ENCODE assay signal across 8 mouse cellular contexts in genomic region chr10:57794491-57795461, GRCm38 (mm10). TPM values are rescaled to one million over a fixed set of nuclear protein-coding genes. Genes with fewer than 3 reads are reported as not detected.
DNase-seq lines count a peak whose midpoint lies in the region; ATAC-seq lines count a peak whose summit lies in the region.

No protein-coding gene starts in this region.

- 2% methylated on average over 44 of the region's 44 CpGs for WGBS in hindbrain, embryonic 16.5 days

- H3K4me3 ChIP-seq in hindbrain, embryonic 16.5 days (ENCODE audit: low read length), result peak overlapping the region; percentile 50

- H3K27ac ChIP-seq in hindbrain, embryonic 16.5 days (ENCODE audit: low read depth, low read length), result peak overlapping the region; percentile 62

- peak; percentile 85 for ATAC-seq in hindbrain, embryonic 16.5 days
- ATAC-seq in megakaryocyte-erythroid progenitor cell, adult 5-6 weeks (replicated peaks; ENCODE audit: low FRiP score, low TSS enrichment, poor library complexity, severe bottlenecking), result peak; percentile 77

- peaks cover 7% of the 10 kb centered on the region for H3K4me1 ChIP-seq in hindbrain, embryonic 16.5 days (ENCODE audit: control insufficient read depth, insufficient read depth, low read depth, low read length)

- H3K4me2 ChIP-seq in hindbrain, embryonic 16.5 days (ENCODE audit: low read length), result peak overlapping the region; percentile 91

- H3K9me3 ChIP-seq in hindbrain, embryonic 16.5 days (ENCODE audit: control insufficient read depth, low read length), result peaks cover 3% of the 10 kb centered on the region; the same call in 1 of the 2 replicates

- DNase-seq in adrenal gland, adult 18-20 months (ENCODE audit: low spot score in 2 of 2), result peak; percentile 61 to 62
- DNase-seq in cerebellum, postnatal 36 days, result peak; percentile 14 to 19
- peak; percentile 36 to 42 for DNase-seq in gastrocnemius, adult 8-10 months (ENCODE audit: low spot score in 2 of 2)
- DNase-seq in left cerebral cortex, postnatal 4 days, result peak; percentile 35
- DNase-seq in right cerebral cortex, postnatal 4 days, result peak; percentile 46
- DNase-seq in yolk sac, embryonic 10.5 days (ENCODE audit: low spot score), result peak; percentile 15

- H3K36me3 ChIP-seq in hindbrain, embryonic 16.5 days (ENCODE audit: control insufficient read depth, insufficient read depth, low read length), result no peaks in the 10 kb centered on the region

- intact Hi-C loops in left cerebral cortex, postnatal 4 days (cut with DNase I), result loop anchor here (5.0 kb wide), 1 partner anchor 47 kb away; no protein-coding TSS in a partner anchor

- H3K9ac ChIP-seq in hindbrain, embryonic 16.5 days (ENCODE audit: low read depth, low read length), result peak overlapping the region; percentile 72

- H3K27me3 ChIP-seq in hindbrain, embryonic 16.5 days (replicated peaks; ENCODE audit: control insufficient read depth, insufficient read depth, low read length), result no peaks in the 10 kb centered on the region

RNA-seq across cellular contexts. Expression of gene Smpdl3a, which starts 0.6 kb away (rescaled TPM):
- 10 to 100 TPM; 38.1 to 58.5 TPM for total RNA-seq in adrenal gland, adult 18-20 months (2021)
- total RNA-seq in gastrocnemius, adult 8-10 months (2022), result 10 to 100 TPM; 82.1 to 88.0 (median 82.5) TPM
- polyA plus RNA-seq in hindbrain, embryonic 16.5 days (2015; fragmentation: Nextera tagmentation; extraction: Ambion mirVana), result 36.7 and 41.4 TPM in 2 replicates
- 10 to 100 TPM; 17.0 to 17.5 TPM for total RNA-seq in left cerebral cortex, postnatal 4 days (2021)
- 28.8 and 37.7 TPM in 2 replicates for total RNA-seq in megakaryocyte-erythroid progenitor cell, adult 5-6 weeks (2014; fragmentation: Nextera tagmentation)
- 23.2 and 26.1 TPM in 2 replicates for total RNA-seq in megakaryocyte-erythroid progenitor cell, adult 5-6 weeks (2017)

RNA-seq across cellular contexts. Expression of gene Fabp7, which starts 10.1 kb away (rescaled TPM):
- 1 to 10 TPM; 1.1 to 1.4 TPM for total RNA-seq in adrenal gland, adult 18-20 months (2021)
- not detected for total RNA-seq in gastrocnemius, adult 8-10 months (2022)
- polyA plus RNA-seq in hindbrain, embryonic 16.5 days (2015; fragmentation: Nextera tagmentation; extraction: Ambion mirVana), result 2,193 and 2,866 TPM in 2 replicates
- total RNA-seq in left cerebral cortex, postnatal 4 days (2021), result 1,000 to 10,000 TPM; 1,039 to 1,099 TPM
- not detected in 2 replicates for total RNA-seq in megakaryocyte-erythroid progenitor cell, adult 5-6 weeks (2014; fragmentation: Nextera tagmentation)
- total RNA-seq in megakaryocyte-erythroid progenitor cell, adult 5-6 weeks (2017), result not detected in 2 replicates

Comparison
In these comparisons a context has a peak if more than half of its experiments do, and no peak if none do; other contexts are left out.
1. Peak in every context shown above with its lines: DNase-seq, ATAC-seq, H3K4me3 ChIP-seq and H3K27ac ChIP-seq.
2. RNA of gene Fabp7, which starts 10.1 kb away (total RNA-seq): 1,039 to 1,099 TPM in left cerebral cortex, postnatal 4 days; 1.1 to 1.4 TPM in adrenal gland, adult 18-20 months, not detected in gastrocnemius, adult 8-10 months and not detected in megakaryocyte-erythroid progenitor cell, adult 5-6 weeks; every median in the first group is over 100 times any median in the second.